Mouse (Mus musculus) intestine, embryonic 14.5 days (tissue): ENCODE results near the gene Gm17490. TPM values are rescaled to one million over a fixed set of nuclear protein-coding genes. Genes with fewer than 3 reads are reported as not detected.
"Not testable (repeated sequence)": the region's sequence is repeated elsewhere in the genome, so short reads cannot be mapped to it uniquely, and the experiment has no call there.

Experiments used
- ATAC-seq: fragments of 200-750 bp; cut with Nextera tagmentation; replicated peaks from 2 replicates; pipeline ENCODE4 v1.8.0; 2017; ENCODE audit warnings: low read depth, moderate number of reproducible peaks, moderate TSS enrichment, moderate library complexity; ENCODE audit not compliant: low FRiP score, low TSS enrichment
- DNase-seq: peaks from one replicate; pipeline ENCODE4 v3.0.0-alpha.2; 2018; ENCODE audit warnings: low spot score
- H3K27ac ChIP-seq: fragments of 300-500 bp; sonication (generic); 2 replicates; pipeline ENCODE4 v1.5.1; 2014; ENCODE audit warnings: low read depth, mild to moderate bottlenecking, control low read depth
- H3K27me3 ChIP-seq: fragments of 300-500 bp; sonication (generic); replicated peaks from 2 replicates; pipeline ENCODE4 v1.6.1; 2014; ENCODE audit warnings: low read length, control low read depth; ENCODE audit not compliant: control insufficient read depth, insufficient read depth
- H3K36me3 ChIP-seq: fragments of 300-500 bp; sonication (generic); 2 replicates; pipeline ENCODE4 v1.6.1; 2014; ENCODE audit warnings: low read length, control low read depth; ENCODE audit not compliant: control insufficient read depth, insufficient read depth
- H3K4me1 ChIP-seq: fragments of 300-500 bp; sonication (generic); replicated peaks from 2 replicates; pipeline ENCODE4 v1.6.1; 2014; ENCODE audit warnings: low read length, control low read depth, mixed read lengths; ENCODE audit not compliant: control insufficient read depth, insufficient read depth
- H3K4me2 ChIP-seq: fragments of 300-500 bp; sonication (generic); 2 replicates; pipeline ENCODE4 v1.6.1; 2014; ENCODE audit warnings: low read length
- H3K4me3 ChIP-seq: fragments of 300-500 bp; sonication (generic); 2 replicates; pipeline ENCODE4 v1.5.1; 2014; ENCODE audit warnings: low read depth, low read length, control low read depth, mixed read lengths
- H3K9ac ChIP-seq: fragments of 300-500 bp; sonication (generic); 2 replicates; pipeline ENCODE4 v1.6.1; 2014; ENCODE audit warnings: mild to moderate bottlenecking, low read length
- H3K9me3 ChIP-seq: fragments of 300-500 bp; sonication (generic); 2 replicates; pipeline ENCODE4 v1.6.1; 2016; ENCODE audit warnings: low read length, control low read depth; ENCODE audit not compliant: control insufficient read depth
- WGBS: fragments of 180-500 bp; shearing (Covaris S2); extraction: QIAGEN DNeasy Blood & Tissue Kit; methylation state at CpG from one replicate; pipeline ENCODE4 v1.1.7; 2014; 5-methylcytosine and 5-hydroxymethylcytosine counted together
- polyA plus RNA-seq: library from polyadenylated mRNA; unstranded; fragments of >200 nt; fragmentation: Nextera tagmentation; extraction: Ambion mirVana; gene quantifications from 2 replicates; pipeline ENCODE4 v1.2.1, GENCODE M21; 2014

Gm17490 gene
- polyA plus RNA-seq, 1 experiment from 2014 or later = not detected

- H3K9me3 ChIP-seq, H3K4me2 ChIP-seq, H3K4me1 ChIP-seq, H3K27ac ChIP-seq, H3K27me3 ChIP-seq, H3K9ac ChIP-seq, H3K4me3 ChIP-seq, DNase-seq, H3K36me3 ChIP-seq, ATAC-seq: not testable (repeated sequence)
- WGBS = 91% methylated on average over 6 of the region's 6 CpGs
These were observed 13.1 kb downstream of the Gm17490 start for GRCm38 (mm10) chr2:11612939-11613338.

- not testable (repeated sequence) for H3K4me1 ChIP-seq, H3K4me3 ChIP-seq, ATAC-seq, H3K36me3 ChIP-seq, H3K27me3 ChIP-seq, H3K9me3 ChIP-seq, H3K9ac ChIP-seq, H3K4me2 ChIP-seq, H3K27ac ChIP-seq, DNase-seq
- WGBS = 84% methylated on average over 4 of the region's 4 CpGs
These were observed 19.3 kb downstream of the Gm17490 start for GRCm38 (mm10) chr2:11606718-11607117.

- ATAC-seq (no peak), DNase-seq (no peak)
- no peak overlapping the region for H3K4me3 ChIP-seq
- no peak overlapping the region for H3K27ac ChIP-seq
- no peaks in the 10 kb centered on the region for H3K27me3 ChIP-seq
- H3K9ac ChIP-seq = no peak overlapping the region
- peaks cover 9% of the 10 kb centered on the region for H3K4me1 ChIP-seq
- no peaks in the 10 kb centered on the region for H3K9me3 ChIP-seq
- H3K4me2 ChIP-seq = no peak overlapping the region
- peaks cover 9% of the 10 kb centered on the region for H3K36me3 ChIP-seq
These were observed 21.2 kb downstream of the Gm17490 start for GRCm38 (mm10) chr2:11604911-11605310.

GRCm38 (mm10) chr2:11604053-11604452 lies 22.0 kb downstream of the Gm17490 start, which contains the start of gene Rbm17:
Gene Rbm17 (minus strand): TSS chr2:11604153.
- WGBS = 84% methylated on average over 5 of the region's 5 CpGs
- no peaks in the 10 kb centered on the region for H3K27me3 ChIP-seq

GRCm38 (mm10) chr2:11602506-11603489 lies 23.3 kb downstream of the Gm17490 start:
- peak overlapping the region; percentile 70 for H3K27ac ChIP-seq
- DNase-seq (peak; percentile 98), ATAC-seq (peak; percentile 98)
- no peaks in the 10 kb centered on the region for H3K9me3 ChIP-seq
- peaks cover 27% of the 10 kb centered on the region for H3K36me3 ChIP-seq
- peak overlapping the region; percentile 96 for H3K9ac ChIP-seq
- H3K4me1 ChIP-seq = peaks cover 9% of the 10 kb centered on the region
- H3K27me3 ChIP-seq = no peaks in the 10 kb centered on the region
- H3K4me2 ChIP-seq = peak overlapping the region; percentile 85
- under 1% methylated on average over 78 of the region's 78 CpGs for WGBS
- peak overlapping the region; percentile 93 for H3K4me3 ChIP-seq

More at GRCm38 (mm10) chr2:11604053-11604452, 22.0 kb downstream of the Gm17490 start, which contains the start of gene Rbm17:
- Histone ChIP-seq H3K4me2 (peak within 1 kb of the TSS; percentile 85; the same call in 1 of the 2 replicates), H3K4me3 (peak within 1 kb of the TSS; percentile 93), H3K27ac (peak within 1 kb of the TSS; percentile 70), H3K9ac (peak within 1 kb of the TSS; percentile 96), H3K36me3 (peaks cover 14% of the 10 kb centered on the region), H3K9me3 (no peaks in the 10 kb centered on the region), H3K4me1 (peaks cover 9% of the 10 kb centered on the region)
- DNase-seq (no peak), ATAC-seq (no peak)

GRCm38 (mm10) chr2:11601795-11602194 lies 24.3 kb downstream of the Gm17490 start:
- peak overlapping the region; percentile 85 for H3K4me2 ChIP-seq
- H3K9me3 ChIP-seq = no peaks in the 10 kb centered on the region
- no peaks in the 10 kb centered on the region for H3K27me3 ChIP-seq
- 81% methylated on average over 6 of the region's 6 CpGs for WGBS
- peak overlapping the region; percentile 93 for H3K4me3 ChIP-seq
- peaks cover 37% of the 10 kb centered on the region for H3K36me3 ChIP-seq
- no peak overlapping the region for H3K27ac ChIP-seq
- ATAC-seq (no peak), DNase-seq (no peak)
- H3K4me1 ChIP-seq = peaks cover 9% of the 10 kb centered on the region
- peak overlapping the region; percentile 96 for H3K9ac ChIP-seq

- peaks cover 9% of the 10 kb centered on the region for H3K4me1 ChIP-seq
- no peak overlapping the region for H3K4me2 ChIP-seq
- ATAC-seq (no peak), DNase-seq (no peak)
- peaks cover 66% of the 10 kb centered on the region for H3K36me3 ChIP-seq
- 95% methylated on average over 7 of the region's 7 CpGs for WGBS
- H3K27ac ChIP-seq = no peak overlapping the region
- no peak overlapping the region for H3K4me3 ChIP-seq
- no peaks in the 10 kb centered on the region for H3K9me3 ChIP-seq
- no peak overlapping the region for H3K9ac ChIP-seq
- H3K27me3 ChIP-seq = no peaks in the 10 kb centered on the region
These were observed 28.2 kb downstream of the Gm17490 start for GRCm38 (mm10) chr2:11597906-11598305.

GRCm38 (mm10) chr2:11596690-11597089 lies 29.4 kb downstream of the Gm17490 start:
- Histone ChIP-seq H3K27ac (no peak overlapping the region), H3K9me3 (no peaks in the 10 kb centered on the region), H3K4me1 (peaks cover 4% of the 10 kb centered on the region; the same call in 1 of the 2 replicates), H3K4me3 (no peak overlapping the region), H3K9ac (no peak overlapping the region), H3K36me3 (peaks cover 78% of the 10 kb centered on the region), H3K4me2 (no peak overlapping the region), H3K27me3 (no peaks in the 10 kb centered on the region)
- ATAC-seq (no peak), DNase-seq (no peak)
- 91% methylated on average over 2 of the region's 2 CpGs for WGBS
